Mouse (Mus musculus): ENCODE measurements at regions not wholly inside any gene's neighbourhood (a gene's known extent, or its start where the extent isn't known, plus 50 kb on each side); places are given as distances from the start of the nearest gene placed in this dataset.

DNA sequence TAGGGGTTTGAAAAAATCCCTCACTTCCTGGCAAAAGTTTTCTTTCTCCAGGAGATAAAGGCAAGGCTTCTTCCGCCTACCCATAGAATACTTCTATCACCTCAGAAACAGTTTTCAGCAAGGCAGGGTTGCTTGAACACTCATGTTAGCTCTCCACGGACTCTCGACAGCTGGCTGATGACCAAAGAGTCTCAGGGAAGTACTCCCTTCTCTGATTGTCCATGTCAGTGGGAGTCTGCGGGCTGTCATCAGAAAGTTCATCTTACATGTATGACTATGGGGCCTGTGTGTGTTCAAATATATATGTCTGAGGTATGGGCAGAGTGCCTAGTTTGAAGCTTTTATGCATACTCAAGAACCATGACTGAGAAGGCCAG, 464.3 kb upstream of the Zeb2 start:
- WGBS = 87% methylated on average over 4 of the region's 4 CpGs
- Histone ChIP-seq H3K27me3 (ENCODE audit: control insufficient read depth, insufficient read depth, low read length) (no peaks in the 10 kb centered on the region), H3K36me3 (ENCODE audit: control insufficient read depth, insufficient read depth, low read length) (no peaks in the 10 kb centered on the region), H3K9ac (ENCODE audit: low read depth, low read length, severe bottlenecking) (no peak overlapping the region), H3K4me1 (ENCODE audit: control insufficient read depth, insufficient read depth, low read length) (peaks cover 6% of the 10 kb centered on the region; the same call in 1 of the 2 replicates), H3K4me3 (replicated peaks; ENCODE audit: low read length) (no peak overlapping the region), H3K4me2 (replicated peaks; ENCODE audit: low read depth, low read length, severe bottlenecking) (no peak overlapping the region), H3K9me3 (ENCODE audit: control insufficient read depth, low read length) (no peaks in the 10 kb centered on the region), H3K27ac (replicated peaks; ENCODE audit: low read depth, low read length) (no peak overlapping the region)
- DNase-seq (ENCODE audit: low spot score) = peak; percentile 16
- TF ChIP-seq POLR2A (IDR thresholded peaks at IDR 0.05; ENCODE audit: borderline replicate concordance, extremely low read depth, insufficient read depth, insufficient read length) = no peak
- ATAC-seq (ENCODE audit: low FRiP score, low read depth) = no peak

DNA sequence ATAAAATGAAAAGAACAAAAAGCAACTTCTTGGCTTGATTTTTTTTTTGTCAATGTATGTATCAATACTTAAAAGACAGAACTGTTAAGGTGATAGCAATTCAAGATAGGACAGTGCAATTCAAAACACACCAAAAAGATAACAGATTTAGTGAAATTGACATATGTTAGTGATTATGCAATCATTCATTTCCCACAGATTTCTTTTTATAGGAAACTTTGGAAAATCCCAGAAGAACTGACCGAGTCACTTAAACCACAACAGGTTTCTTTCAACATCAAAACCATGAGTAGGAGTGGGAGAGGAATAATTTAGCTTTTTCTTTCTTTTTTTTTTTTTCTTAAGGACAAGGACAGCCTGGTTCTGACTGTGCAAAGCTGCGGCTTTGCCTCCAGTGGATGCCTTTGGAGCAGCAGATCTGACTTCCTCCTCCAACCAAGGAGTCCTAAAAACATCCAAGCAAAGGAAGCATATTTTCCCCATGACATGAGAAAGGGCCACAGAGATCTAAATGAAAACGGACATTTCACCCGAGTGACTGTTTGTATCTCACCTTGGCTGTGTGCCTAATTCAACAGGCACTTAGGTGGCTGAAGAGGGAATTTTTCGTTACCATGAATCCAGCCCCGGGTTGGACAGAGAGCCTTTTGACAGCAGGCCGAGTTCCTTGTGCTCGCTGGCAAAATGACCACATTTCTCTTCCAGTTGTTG, 463.8 kb upstream of the Zeb2 start:
- no peak for ATAC-seq (ENCODE audit: low FRiP score, low read depth)
- H3K9me3 ChIP-seq (ENCODE audit: control insufficient read depth, low read length) = no peaks in the 10 kb centered on the region
- H3K36me3 ChIP-seq (ENCODE audit: control insufficient read depth, insufficient read depth, low read length) = no peaks in the 10 kb centered on the region
- H3K4me1 ChIP-seq (ENCODE audit: control insufficient read depth, insufficient read depth, low read length) = peaks cover 6% of the 10 kb centered on the region; the same call in 1 of the 2 replicates
- no peak for DNase-seq (ENCODE audit: low spot score)
- H3K4me3 ChIP-seq (replicated peaks; ENCODE audit: low read length) = no peak overlapping the region
- TF ChIP-seq POLR2A (IDR thresholded peaks at IDR 0.05; ENCODE audit: borderline replicate concordance, extremely low read depth, insufficient read depth, insufficient read length) = no peak
- no peak overlapping the region for H3K4me2 ChIP-seq (replicated peaks; ENCODE audit: low read depth, low read length, severe bottlenecking)
- H3K27ac ChIP-seq (replicated peaks; ENCODE audit: low read depth, low read length) = no peak overlapping the region
- 48% methylated on average over 8 of the region's 8 CpGs for WGBS
- H3K27me3 ChIP-seq (ENCODE audit: control insufficient read depth, insufficient read depth, low read length) = no peaks in the 10 kb centered on the region
- H3K9ac ChIP-seq (ENCODE audit: low read depth, low read length, severe bottlenecking) = no peak overlapping the region

DNA sequence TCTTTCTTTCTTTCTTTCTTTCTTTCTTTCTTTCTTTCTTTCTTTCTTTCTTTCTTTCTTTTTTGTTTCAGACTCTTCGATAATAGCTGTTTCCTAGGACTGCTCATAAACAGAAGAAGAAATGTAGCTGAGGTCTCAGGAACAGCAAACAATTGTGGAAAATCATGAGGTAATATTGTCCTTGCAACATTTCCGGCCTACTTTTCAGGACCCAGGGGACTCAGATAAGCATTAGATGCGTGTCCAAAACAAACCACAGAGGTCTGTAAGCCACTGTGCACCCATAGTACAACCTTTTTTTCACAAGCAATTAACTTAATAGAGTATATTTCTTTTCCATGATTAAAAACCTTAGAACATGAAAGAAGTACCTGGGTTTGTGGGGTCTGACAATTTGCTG, 455.7 kb upstream of the Zeb2 start:
- TF ChIP-seq POLR2A (IDR thresholded peaks at IDR 0.05; ENCODE audit: borderline replicate concordance, extremely low read depth, insufficient read depth, insufficient read length) = no peak
- H3K4me2 ChIP-seq (replicated peaks; ENCODE audit: low read depth, low read length, severe bottlenecking) = no peak overlapping the region
- H3K27me3 ChIP-seq (ENCODE audit: control insufficient read depth, insufficient read depth, low read length) = no peaks in the 10 kb centered on the region
- H3K9me3 ChIP-seq (ENCODE audit: control insufficient read depth, low read length) = no peaks in the 10 kb centered on the region
- no peak for DNase-seq (ENCODE audit: low spot score)
- no peak overlapping the region for H3K9ac ChIP-seq (ENCODE audit: low read depth, low read length, severe bottlenecking)
- H3K36me3 ChIP-seq (ENCODE audit: control insufficient read depth, insufficient read depth, low read length) = no peaks in the 10 kb centered on the region
- ATAC-seq (ENCODE audit: low FRiP score, low read depth) = no peak
- no peak overlapping the region for H3K27ac ChIP-seq (replicated peaks; ENCODE audit: low read depth, low read length)
- H3K4me1 ChIP-seq (ENCODE audit: control insufficient read depth, insufficient read depth, low read length) = peaks cover 5% of the 10 kb centered on the region; the same call in 1 of the 2 replicates
- H3K4me3 ChIP-seq (replicated peaks; ENCODE audit: low read length) = no peak overlapping the region
- WGBS = 80% methylated on average over 3 of the region's 3 CpGs

DNA sequence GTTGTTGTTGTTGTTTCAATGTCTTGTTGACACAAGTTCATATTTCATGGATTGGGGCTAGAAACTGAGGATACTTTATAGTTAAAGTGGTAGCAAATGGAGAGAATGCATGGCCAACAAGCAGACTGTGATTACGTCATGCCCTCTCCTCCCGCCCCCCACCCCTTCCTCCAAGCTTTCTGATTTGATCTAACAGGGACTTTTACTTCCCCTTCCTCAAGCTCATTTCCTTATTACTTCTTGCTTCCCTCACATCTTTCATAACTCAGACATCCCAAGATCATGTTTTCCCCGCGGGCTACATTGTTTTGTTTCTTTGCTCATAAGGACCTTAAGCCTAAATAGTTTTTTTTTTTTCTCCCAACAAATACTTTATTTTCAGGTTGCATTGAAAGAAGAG, 437.5 kb upstream of the Zeb2 start:
- no peak overlapping the region for H3K4me2 ChIP-seq (replicated peaks; ENCODE audit: low read depth, low read length, severe bottlenecking)
- H3K27me3 ChIP-seq (ENCODE audit: control insufficient read depth, insufficient read depth, low read length) = no peaks in the 10 kb centered on the region
- ATAC-seq (ENCODE audit: low FRiP score, low read depth) = no peak
- no peaks in the 10 kb centered on the region for H3K9me3 ChIP-seq (ENCODE audit: control insufficient read depth, low read length)
- no peak for DNase-seq (ENCODE audit: low spot score)
- no peak overlapping the region for H3K4me3 ChIP-seq (replicated peaks; ENCODE audit: low read length)
- H3K9ac ChIP-seq (ENCODE audit: low read depth, low read length, severe bottlenecking) = no peak overlapping the region
- no peak for TF ChIP-seq POLR2A (IDR thresholded peaks at IDR 0.05; ENCODE audit: borderline replicate concordance, extremely low read depth, insufficient read depth, insufficient read length)
- WGBS = 87% methylated on average over 4 of the region's 4 CpGs
- no peak overlapping the region for H3K27ac ChIP-seq (replicated peaks; ENCODE audit: low read depth, low read length)
- H3K4me1 ChIP-seq (ENCODE audit: control insufficient read depth, insufficient read depth, low read length) = no peaks in the 10 kb centered on the region
- no peaks in the 10 kb centered on the region for H3K36me3 ChIP-seq (ENCODE audit: control insufficient read depth, insufficient read depth, low read length)

DNA sequence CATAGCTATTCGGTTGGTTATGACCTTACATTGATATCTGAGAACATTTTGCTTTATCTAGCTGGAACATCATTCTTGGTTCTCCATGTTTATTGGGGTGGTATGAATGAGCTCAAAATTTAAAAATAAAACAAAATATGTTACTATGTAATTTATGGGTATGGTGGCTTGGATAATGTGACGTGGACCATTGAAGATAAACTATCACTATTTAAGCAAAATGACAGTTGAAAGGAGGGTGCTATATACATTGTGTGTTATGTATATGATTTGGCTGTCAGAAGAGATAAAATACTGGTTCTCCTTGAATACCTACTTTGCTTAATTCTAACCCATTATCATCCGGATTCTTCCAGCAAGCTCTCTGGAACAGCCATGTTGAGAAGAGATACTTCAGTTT, 424.2 kb upstream of the Zeb2 start:
- Histone ChIP-seq H3K4me3 (replicated peaks; ENCODE audit: low read length) (no peak overlapping the region), H3K4me1 (ENCODE audit: control insufficient read depth, insufficient read depth, low read length) (no peaks in the 10 kb centered on the region), H3K4me2 (replicated peaks; ENCODE audit: low read depth, low read length, severe bottlenecking) (no peak overlapping the region), H3K9me3 (ENCODE audit: control insufficient read depth, low read length) (no peaks in the 10 kb centered on the region), H3K27me3 (ENCODE audit: control insufficient read depth, insufficient read depth, low read length) (no peaks in the 10 kb centered on the region), H3K9ac (ENCODE audit: low read depth, low read length, severe bottlenecking) (no peak overlapping the region), H3K27ac (replicated peaks; ENCODE audit: low read depth, low read length) (no peak overlapping the region), H3K36me3 (ENCODE audit: control insufficient read depth, insufficient read depth, low read length) (no peaks in the 10 kb centered on the region)
- DNase-seq (ENCODE audit: low spot score) (no peak), ATAC-seq (ENCODE audit: low FRiP score, low read depth) (no peak)
- TF ChIP-seq POLR2A (IDR thresholded peaks at IDR 0.05; ENCODE audit: borderline replicate concordance, extremely low read depth, insufficient read depth, insufficient read length) = no peak
- WGBS = 92% methylated on average over 3 of the region's 3 CpGs

Measured in limb, embryonic 14.5 days (tissue).